Mouse (Mus musculus) olfactory bulb, adult 2 months (tissue): ENCODE measurements around the gene Armc10. TPM values are rescaled to one million over a fixed set of nuclear protein-coding genes. Genes with fewer than 3 reads are reported as not detected.

Experiments used
- H3K27ac ChIP-seq: fragments of 200-500 bp; 2 replicates; pipeline ENCODE4 v1.5.1; 2012; ENCODE audit warnings: low read depth, low read length; ENCODE audit not compliant: insufficient read depth
- H3K4me1 ChIP-seq: fragments of 200-500 bp; 2 replicates; pipeline ENCODE4 v1.6.1; 2012; ENCODE audit warnings: low read length; ENCODE audit not compliant: control insufficient read depth, insufficient read depth
- H3K4me3 ChIP-seq: fragments of 200-500 bp; 2 replicates; pipeline ENCODE4 v1.5.1; 2012; ENCODE audit warnings: mild to moderate bottlenecking, low read depth, low read length, moderate library complexity; ENCODE audit not compliant: insufficient read depth
- CTCF ChIP-seq: fragments of 200-500 bp; IDR thresholded peaks from 2 replicates; pipeline ENCODE4 v1.5.1; 2012; ENCODE audit warnings: low read depth, mild to moderate bottlenecking, low read length, moderate library complexity; ENCODE audit not compliant: insufficient read depth
- POLR2A ChIP-seq: fragments of 200-500 bp; IDR thresholded peaks from 2 replicates; pipeline ENCODE4 v1.6.1; 2012; ENCODE audit warnings: mild to moderate bottlenecking, low read depth, low read length, moderate library complexity; ENCODE audit not compliant: insufficient read depth
- WGBS: fragments of 180-500 bp; shearing (Covaris S2); methylation state at CpG from one replicate; pipeline ENCODE4 v1.1.7; 2018; 5-methylcytosine and 5-hydroxymethylcytosine counted together
- polyA plus RNA-seq: library from polyadenylated mRNA; stranded (reverse); fragments of >200 nt; gene quantifications from 2 replicates; pipeline ENCODE4 v1.2.4, GENCODE M21; 2012; ENCODE audit warnings: low replicate concordance; ENCODE audit not compliant: missing spikeins, insufficient read depth, insufficient read length

Armc10 gene
- polyA plus RNA-seq, 1 experiment, result not detected

DNA sequence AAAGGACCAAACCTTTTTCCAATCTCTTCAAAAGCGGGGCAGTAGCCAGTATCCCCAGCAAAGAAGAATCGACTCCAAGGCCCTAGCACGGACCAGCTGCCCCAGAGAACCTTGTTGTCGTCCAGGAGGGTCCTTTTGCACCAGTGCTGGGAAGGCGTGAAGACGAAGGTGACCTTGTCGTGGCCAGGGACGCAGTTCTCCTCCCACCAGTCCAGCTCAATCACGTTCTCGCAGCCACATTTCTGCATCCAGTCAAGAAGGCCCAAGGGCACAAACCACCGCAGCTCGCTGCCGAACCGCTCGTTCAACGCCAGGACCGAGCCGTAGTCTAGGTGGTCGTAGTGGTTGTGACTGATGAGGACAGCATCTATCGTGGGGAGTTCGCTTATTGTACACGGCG, 29.9 kb downstream of the Armc10 start:
- H3K4me3 ChIP-seq, result no peak overlapping the region
- no peak for TF ChIP-seq CTCF
- TF ChIP-seq POLR2A, result no peak
- 99% methylated on average over 23 of the region's 23 CpGs for WGBS
- H3K4me1 ChIP-seq, result peaks cover 13% of the 10 kb centered on the region
- no peak overlapping the region for H3K27ac ChIP-seq

DNA sequence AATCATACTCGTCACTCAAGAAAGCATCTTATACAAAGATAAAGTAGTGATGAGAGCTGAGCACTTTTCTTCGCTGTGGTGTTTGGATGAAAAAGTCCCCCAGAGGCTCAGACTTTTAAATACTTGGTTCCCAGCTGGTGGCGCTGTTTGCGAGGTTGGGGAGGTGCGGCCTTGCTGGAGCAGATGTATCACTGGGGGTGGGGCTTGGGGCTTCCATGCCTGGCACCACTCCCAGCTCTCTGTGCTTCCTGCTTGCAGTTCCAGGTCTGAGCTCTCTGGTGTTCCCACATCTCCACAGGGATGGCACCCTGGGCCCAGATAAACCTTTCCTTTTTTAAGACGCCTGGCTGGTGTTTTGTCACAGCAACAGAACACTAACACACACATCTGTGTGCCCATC, 32.3 kb downstream of the Armc10 start:
- no peak for TF ChIP-seq POLR2A
- TF ChIP-seq CTCF, result no peak
- no peak overlapping the region for H3K27ac ChIP-seq
- WGBS, result 90% methylated on average over 6 of the region's 6 CpGs
- no peak overlapping the region for H3K4me3 ChIP-seq
- H3K4me1 ChIP-seq, result peaks cover 16% of the 10 kb centered on the region

DNA sequence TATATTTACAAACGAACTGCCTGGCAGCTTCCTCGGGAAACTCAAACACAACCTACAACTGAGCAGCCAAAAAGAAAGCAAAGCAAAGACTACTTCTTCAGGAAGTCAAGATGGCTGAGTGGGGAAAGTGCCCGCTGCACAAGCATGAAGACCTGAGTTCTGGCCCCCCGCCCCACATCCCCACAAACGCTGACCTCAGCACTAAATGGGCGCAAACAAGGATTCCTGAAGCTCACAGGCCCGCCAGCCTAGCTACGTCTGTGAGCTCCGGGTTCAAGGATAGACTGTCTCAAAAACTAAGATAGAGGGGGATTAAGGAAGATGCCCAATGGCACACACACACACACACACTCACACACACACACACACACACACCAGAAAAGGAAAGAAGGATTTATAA, 32.8 kb downstream of the Armc10 start:
- Histone ChIP-seq H3K4me3 (no peak overlapping the region), H3K4me1 (peaks cover 13% of the 10 kb centered on the region), H3K27ac (no peak overlapping the region)
- TF ChIP-seq CTCF, result no peak
- TF ChIP-seq POLR2A, result no peak
- WGBS, result 96% methylated on average over 9 of the region's 9 CpGs

DNA sequence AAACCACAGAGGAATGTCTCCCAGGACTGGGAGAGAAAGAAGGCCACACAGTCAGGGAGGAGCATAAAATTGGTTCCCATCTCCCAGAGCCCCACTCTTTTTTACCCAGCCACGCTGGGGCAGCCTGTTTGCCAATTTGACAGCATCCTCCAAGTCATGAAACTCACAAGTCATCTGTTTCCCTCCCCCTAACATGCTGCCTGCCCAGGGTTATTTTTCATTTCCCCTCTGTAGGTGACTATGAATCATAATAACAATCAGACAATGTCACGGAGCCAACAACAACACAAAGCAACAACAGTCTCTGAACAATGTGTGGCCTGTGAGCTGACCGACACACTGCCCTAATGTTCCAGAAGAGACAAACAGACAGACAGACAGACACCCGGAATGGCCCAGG, 34.4 kb downstream of the Armc10 start:
- 62% methylated on average over 4 of the region's 4 CpGs for WGBS
- Histone ChIP-seq H3K4me3 (no peak overlapping the region), H3K27ac (peak overlapping the region; percentile 26; the same call in 1 of the 2 replicates), H3K4me1 (peaks cover 10% of the 10 kb centered on the region)
- no peak for TF ChIP-seq CTCF
- no peak for TF ChIP-seq POLR2A

DNA sequence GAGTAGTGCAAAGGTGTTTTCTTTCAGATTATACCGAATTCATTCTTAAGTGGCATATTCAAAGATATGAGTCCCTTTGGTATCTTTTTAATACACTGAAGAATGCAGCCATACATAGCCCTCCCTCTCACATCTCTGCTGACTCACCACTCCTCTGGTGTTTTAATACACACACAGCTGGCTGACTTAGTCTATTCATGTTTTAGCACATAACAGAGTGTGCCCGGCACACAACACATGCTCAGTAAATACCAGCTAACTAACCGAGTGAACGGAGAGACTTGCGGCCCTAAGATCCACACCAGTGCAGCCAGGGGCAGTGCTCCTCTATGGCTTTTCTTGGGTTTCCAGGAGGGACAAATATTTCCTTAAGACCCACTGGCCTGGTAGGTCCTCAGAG, 35.3 kb downstream of the Armc10 start:
- peaks cover 10% of the 10 kb centered on the region for H3K4me1 ChIP-seq
- peak overlapping the region; percentile 58 for H3K27ac ChIP-seq
- TF ChIP-seq CTCF (no peak), POLR2A (no peak)
- 29% methylated on average over 5 of the region's 5 CpGs for WGBS
- no peak overlapping the region for H3K4me3 ChIP-seq

DNA sequence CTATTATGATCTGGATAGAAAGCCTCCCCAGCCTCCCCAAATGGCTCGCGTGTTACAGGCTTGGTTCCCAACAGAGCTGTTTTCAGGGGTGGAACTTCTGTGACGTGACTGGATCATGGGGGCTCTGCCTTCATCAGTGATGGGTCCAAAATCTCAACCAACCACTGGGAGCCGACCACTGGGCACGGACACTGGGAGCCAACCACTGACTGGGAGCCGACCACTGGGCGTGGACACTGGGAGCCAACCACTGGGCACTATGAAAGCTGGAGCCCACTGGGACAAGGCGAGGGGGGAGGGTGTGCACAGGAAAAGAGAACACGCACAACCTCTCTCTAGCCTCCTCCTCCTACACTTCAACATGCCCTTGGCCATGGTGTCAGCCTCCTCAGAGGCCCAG, 38.2 kb downstream of the Armc10 start:
- H3K27ac ChIP-seq, result no peak overlapping the region

DNA sequence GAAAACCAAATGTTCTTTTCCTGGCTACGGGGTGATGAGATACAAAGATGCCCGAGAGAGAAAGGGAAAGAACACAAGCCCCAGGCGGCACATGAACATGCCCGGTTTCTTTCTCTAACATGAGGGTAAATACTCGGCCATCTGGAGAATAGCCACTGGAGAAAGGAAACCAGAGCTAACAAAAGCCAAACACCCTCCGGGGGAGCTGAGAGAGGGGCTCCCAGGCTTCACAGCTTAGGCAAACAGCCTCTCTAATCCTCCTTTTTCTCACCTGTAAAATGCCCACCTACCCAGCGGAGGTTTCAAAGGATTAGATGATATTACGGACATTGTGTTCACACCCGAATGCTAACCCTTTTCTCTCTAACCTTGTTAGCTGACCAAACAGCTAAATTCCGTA, 39.4 kb downstream of the Armc10 start:
- TF ChIP-seq CTCF (no peak), POLR2A (no peak)
- WGBS, result 83% methylated on average over 10 of the region's 10 CpGs
- Histone ChIP-seq H3K27ac (no peak overlapping the region), H3K4me1 (peaks cover 8% of the 10 kb centered on the region), H3K4me3 (no peak overlapping the region)

More for the DNA sequence above, 38.2 kb downstream of the Armc10 start:
- H3K4me3 ChIP-seq, result no peak overlapping the region
- TF ChIP-seq POLR2A, result no peak
- TF ChIP-seq CTCF, result no peak
- 94% methylated on average over 9 of the region's 9 CpGs for WGBS
- H3K4me1 ChIP-seq, result peaks cover 12% of the 10 kb centered on the region

DNA sequence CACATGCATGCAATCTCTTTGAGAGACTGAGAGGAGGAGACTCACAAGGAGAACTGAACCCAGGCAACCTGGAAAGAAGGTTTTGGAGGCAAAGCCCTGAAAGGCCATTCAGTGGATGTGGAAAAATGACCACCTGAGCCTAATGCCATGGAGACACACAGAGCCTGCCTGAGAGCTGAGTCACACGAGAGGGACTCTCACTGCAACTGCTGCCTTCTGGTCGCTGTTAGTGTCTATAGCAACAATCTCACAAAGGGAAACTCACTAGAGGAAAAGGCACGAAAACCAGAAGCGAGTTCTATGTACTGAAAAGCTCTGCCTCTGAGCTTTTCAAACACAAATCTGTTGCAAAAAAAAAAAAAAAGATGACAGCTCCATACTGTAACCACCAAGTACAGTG, 41.4 kb downstream of the Armc10 start:
- peaks cover 2% of the 10 kb centered on the region; the same call in 1 of the 2 replicates for H3K4me1 ChIP-seq
- no peak overlapping the region for H3K27ac ChIP-seq
- WGBS, result 26% methylated on average over 4 of the region's 4 CpGs
- H3K4me3 ChIP-seq, result no peak overlapping the region
- TF ChIP-seq CTCF, result no peak
- no peak for TF ChIP-seq POLR2A

DNA sequence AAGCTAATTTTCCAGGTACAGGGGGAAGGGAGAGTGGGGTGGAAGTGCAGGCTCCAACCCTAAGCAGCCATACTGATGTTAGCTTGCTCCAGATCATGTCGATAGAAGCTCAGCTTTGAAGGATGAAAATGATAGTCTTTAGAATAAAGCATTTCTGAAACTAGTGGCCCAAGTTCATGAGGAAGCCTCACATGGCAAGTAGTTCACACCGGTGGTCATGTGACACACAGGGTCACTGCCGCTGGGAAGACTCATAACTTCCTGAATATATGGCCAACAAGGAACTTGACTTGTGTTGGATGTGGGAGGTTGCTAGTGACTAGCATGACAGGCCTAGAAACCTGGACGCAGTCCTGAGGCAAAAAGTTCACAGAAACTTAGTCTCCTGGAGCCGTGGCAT, 46.6 kb downstream of the Armc10 start:
- Histone ChIP-seq H3K4me1 (no peaks in the 10 kb centered on the region), H3K27ac (no peak overlapping the region), H3K4me3 (no peak overlapping the region)
- WGBS, result 98% methylated on average over 5 of the region's 5 CpGs
- TF ChIP-seq CTCF, result no peak
- no peak for TF ChIP-seq POLR2A

DNA sequence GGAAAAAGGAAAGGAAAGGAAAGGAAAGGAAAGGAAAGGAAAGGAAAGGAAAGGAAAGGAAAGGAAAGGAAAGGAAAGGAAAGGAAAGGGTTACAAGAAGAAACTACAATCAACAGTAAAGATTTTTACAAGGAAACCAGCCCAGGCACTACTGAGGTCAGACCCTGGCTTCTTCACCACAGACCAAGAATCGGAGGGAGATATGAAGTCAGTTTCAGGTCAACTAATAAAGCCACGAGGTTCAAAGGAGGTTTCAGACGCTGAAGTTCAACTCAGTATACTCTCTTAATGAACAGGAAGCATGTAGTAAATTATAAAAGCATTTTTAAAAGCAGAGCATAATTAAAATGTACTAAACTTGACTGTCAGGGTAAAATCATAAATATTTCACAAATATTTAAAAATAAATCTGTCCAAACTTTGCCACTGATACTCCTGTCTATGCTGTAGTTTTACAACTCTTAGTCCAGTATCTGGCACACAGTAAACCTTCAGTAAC, 47.8 kb downstream of the Armc10 start:
- 85% methylated on average over 3 of the region's 3 CpGs for WGBS
- no peaks in the 10 kb centered on the region for H3K4me1 ChIP-seq
- H3K27ac ChIP-seq, result no peak overlapping the region
- H3K4me3 ChIP-seq, result no peak overlapping the region
- TF ChIP-seq POLR2A (no peak), CTCF (no peak)
